24 mouse cellular contexts compared by ENCODE assay signal in genomic region chr11:90254536-90254935, GRCm38 (mm10). TPM values are rescaled to one million over a fixed set of nuclear protein-coding genes. Genes with fewer than 3 reads are reported as not detected.
DNase-seq lines count a peak whose midpoint lies in the region; ATAC-seq and TF ChIP-seq lines count a peak whose summit lies in the region.
"Had no signal": no experiment of that assay in that cellular context is flagged by ENCODE, and none has a peak within 500 bp of the region (broad histone marks: within the 10 kb centered on the region; RNA-seq: fewer than 3 reads in every experiment).

No protein-coding gene starts in this region.

- no peak overlapping the region for H3K9ac ChIP-seq in heart, embryonic 16.5 days (ENCODE audit: low read length)
- H3K9ac ChIP-seq: forebrain, postnatal 0 days; hindbrain, embryonic 13.5 days; kidney, embryonic 15.5 days; liver, embryonic 13.5 days; neural tube, embryonic 12.5 days; stomach, embryonic 15.5 days had no signal

- 86% methylated on average over 3 of the region's 3 CpGs for WGBS in heart, embryonic 10.5 days
- WGBS in heart, embryonic 16.5 days, result 87% methylated on average over 3 of the region's 3 CpGs

- peak overlapping the region; percentile 94 for H3K27ac ChIP-seq in heart, embryonic 10.5 days
- H3K27ac ChIP-seq in heart, embryonic 16.5 days (ENCODE audit: low read length), result peak overlapping the region; percentile 93
- H3K27ac ChIP-seq: hindbrain, embryonic 13.5 days; kidney, embryonic 15.5 days; liver, embryonic 13.5 days; neural tube, embryonic 12.5 days; stomach, embryonic 15.5 days had no signal

- H3K27me3 ChIP-seq in heart, embryonic 10.5 days (ENCODE audit: insufficient read depth, poor library complexity, severe bottlenecking), result no peaks in the 10 kb centered on the region
- H3K27me3 ChIP-seq in heart, embryonic 16.5 days (ENCODE audit: control insufficient read depth, insufficient read depth, low read length), result no peaks in the 10 kb centered on the region
- H3K27me3 ChIP-seq in megakaryocyte, embryonic 14.5 days (replicated peaks), result no peaks in the 10 kb centered on the region
- no peaks in the 10 kb centered on the region for H3K27me3 ChIP-seq in myocyte (ENCODE audit: control insufficient read depth, insufficient read depth, insufficient read length)
- H3K27me3 ChIP-seq: hindbrain, embryonic 13.5 days; kidney, embryonic 15.5 days; liver, embryonic 13.5 days; neural tube, embryonic 12.5 days; stomach, embryonic 15.5 days had no signal

- no peak overlapping the region for H3ac ChIP-seq in myocyte (ENCODE audit: control insufficient read depth, insufficient read length)

- no peak for ATAC-seq in heart, embryonic 16.5 days (replicated peaks; ENCODE audit: extremely low read depth, insufficient read depth, low FRiP score)
- no peak for ATAC-seq in megakaryocyte, adult 5-6 weeks (ENCODE audit: poor library complexity, severe bottlenecking)
- ATAC-seq: forebrain, postnatal 0 days had no signal

- H3K79me2 ChIP-seq in myocyte (ENCODE audit: control insufficient read depth, insufficient read depth), result peaks cover 84% of the 10 kb centered on the region

- H3K4me1 ChIP-seq in heart, embryonic 10.5 days, result peaks cover 75% of the 10 kb centered on the region
- H3K4me1 ChIP-seq in heart, embryonic 16.5 days (ENCODE audit: control insufficient read depth, insufficient read depth, low read length), result peaks cover 66% of the 10 kb centered on the region
- peaks cover 85% of the 10 kb centered on the region for H3K4me1 ChIP-seq in megakaryocyte, embryonic 14.5 days

- H3K9me3 ChIP-seq in heart, embryonic 10.5 days, result no peaks in the 10 kb centered on the region
- no peaks in the 10 kb centered on the region for H3K9me3 ChIP-seq in heart, embryonic 16.5 days (replicated peaks; ENCODE audit: control insufficient read depth, low read length)
- no peaks in the 10 kb centered on the region for H3K9me3 ChIP-seq in megakaryocyte, embryonic 14.5 days
- H3K9me3 ChIP-seq: hindbrain, embryonic 13.5 days; kidney, embryonic 15.5 days; liver, embryonic 13.5 days; neural tube, embryonic 12.5 days; stomach, embryonic 15.5 days had no signal

- H3K4me3 ChIP-seq in heart, embryonic 10.5 days, result no peak overlapping the region
- H3K4me3 ChIP-seq in heart, embryonic 16.5 days (ENCODE audit: low read length), result no peak overlapping the region
- H3K4me3 ChIP-seq in megakaryocyte, embryonic 14.5 days (replicated peaks), result peak overlapping the region; percentile 59
- no peak overlapping the region for H3K4me3 ChIP-seq in myocyte
- H3K4me3 ChIP-seq: hindbrain, embryonic 13.5 days; kidney, embryonic 15.5 days; liver, embryonic 13.5 days; neural tube, embryonic 12.5 days; stomach, embryonic 15.5 days had no signal

- no peak for TF ChIP-seq POLR2A in myocyte (IDR thresholded peaks at IDR 0.05; ENCODE audit: insufficient read length, low read depth)

- no peak for DNase-seq in heart, embryonic 10.5 days (ENCODE audit: low spot score)
- no peak for DNase-seq in heart, postnatal 4 days
- no peak for DNase-seq in heart, adult 9 months (ENCODE audit: low spot score in 2 of 2)
- no peak for DNase-seq in adrenal gland, adult (ENCODE audit: inconsistent age in 2 of 2, low spot score in 1 of 2)
- DNase-seq: cerebellum, adult 11-12 months; cerebellum, postnatal 10 days; forebrain, postnatal 0 days; kidney, adult 11 months; kidney, postnatal 36 days; layer of hippocampus, postnatal 36 days; liver, embryonic 13.5 days; lung, adult 2 months; lung, postnatal 14 days; midbrain, embryonic 14.5 days; thymus, adult 18-20 months; thymus, postnatal 36 days had no signal

- no peak overlapping the region for H3K4me2 ChIP-seq in heart, embryonic 16.5 days (ENCODE audit: low read depth, low read length)
- peak overlapping the region; percentile 66 for H3K4me2 ChIP-seq in myocyte (ENCODE audit: low read depth)
- H3K4me2 ChIP-seq: hindbrain, embryonic 13.5 days; kidney, embryonic 15.5 days; liver, embryonic 13.5 days; neural tube, embryonic 12.5 days; stomach, embryonic 15.5 days had no signal

- H3K36me3 ChIP-seq in heart, embryonic 10.5 days, result peaks cover 14% of the 10 kb centered on the region
- peaks cover 4% of the 10 kb centered on the region for H3K36me3 ChIP-seq in heart, embryonic 16.5 days (ENCODE audit: control insufficient read depth, insufficient read depth)
- H3K36me3 ChIP-seq in megakaryocyte, embryonic 14.5 days (replicated peaks; ENCODE audit: low read length), result peaks cover 82% of the 10 kb centered on the region
- H3K36me3 ChIP-seq in myocyte (ENCODE audit: control insufficient read depth, insufficient read depth), result no peaks in the 10 kb centered on the region
- H3K36me3 ChIP-seq: liver, embryonic 13.5 days; stomach, embryonic 15.5 days had no signal

TF ChIP-seq in myocyte, 11 proteins besides CTCF, POLR2A, EP300 and RAD21:
- no peak for TF ChIP-seq POLR2AphosphoS2 (IDR thresholded peaks at IDR 0.05; ENCODE audit: insufficient read length, low read depth)
- TF ChIP-seq MYOD1 (IDR thresholded peaks at IDR 0.05; ENCODE audit: control insufficient read depth in 1 of 3, insufficient read length in 2 of 3, low read depth in 2 of 3), result no peak
- TF ChIP-seq REST (IDR thresholded peaks at IDR 0.05; ENCODE audit: insufficient read depth, insufficient read length), result no peak
- TF ChIP-seq TCF12 (IDR thresholded peaks at IDR 0.05; ENCODE audit: insufficient read depth, poor library complexity, severe bottlenecking), result no peak
- no peak for TF ChIP-seq MAX (IDR thresholded peaks at IDR 0.05; ENCODE audit: low read depth)
- no peak for TF ChIP-seq E2F4 (IDR thresholded peaks at IDR 0.05; ENCODE audit: insufficient read depth)
- no peak for TF ChIP-seq USF1 (IDR thresholded peaks at IDR 0.05; ENCODE audit: low read depth)
- no peak for TF ChIP-seq TCF3 (IDR thresholded peaks at IDR 0.05; ENCODE audit: insufficient read length, low read depth)
- TF ChIP-seq SRF (IDR thresholded peaks at IDR 0.05; ENCODE audit: control insufficient read depth, insufficient read length, low read depth), result no peak
- no peak for TF ChIP-seq CEBPB (IDR thresholded peaks at IDR 0.05; ENCODE audit: insufficient read depth, poor library complexity, severe bottlenecking)
- no peak for TF ChIP-seq MYOG (IDR thresholded peaks at IDR 0.05; ENCODE audit: control insufficient read depth in 1 of 3, insufficient read depth in 1 of 3, insufficient read length in 2 of 3, low read depth in 2 of 3)

RNA-seq across cellular contexts. Expression of gene Mmd, which starts 5.3 kb away (rescaled TPM):
- 75.3 and 121 TPM in 2 replicates for polyA plus RNA-seq in heart, embryonic 10.5 days (2016; fragmentation: Nextera tagmentation; extraction: Ambion mirVana)
- 10 to 100 TPM; 58.0 to 58.8 TPM for total RNA-seq in heart, postnatal 4 days (2021)
- polyA plus RNA-seq in heart, embryonic 16.5 days (2015; fragmentation: Nextera tagmentation; extraction: Ambion mirVana), result 77.0 and 80.2 TPM in 2 replicates
- 20.3 and 75.7 TPM in 2 replicates for polyA plus RNA-seq in megakaryocyte, embryonic 14.5 days (2012; ENCODE audit: insufficient read depth, low replicate concordance)
- 13.9 and 14.5 TPM in 2 replicates for total RNA-seq in megakaryocyte, adult 5-6 weeks (2015)
- 10.7 and 11.1 TPM in 2 replicates for total RNA-seq in megakaryocyte, adult 5-6 weeks (2017)
- 36.0 TPM for polyA plus RNA-seq in myocyte (2012; fragmentation: generic; extraction: Trizol)
